Mouse (Mus musculus) limb, embryonic 12.5 days (tissue): ENCODE measurements around the gene Tead1. TPM values are rescaled to one million over a fixed set of nuclear protein-coding genes. Genes with fewer than 3 reads are reported as not detected.

Source experiments
- ATAC-seq: fragments of 200-750 bp; cut with Nextera tagmentation; 2 replicates; pipeline ENCODE4 v1.8.0; 2017; ENCODE audit warnings: low read depth, moderate TSS enrichment; ENCODE audit not compliant: insufficient number of reproducible peaks, insufficient read depth, low FRiP score, low TSS enrichment
- H3K27ac ChIP-seq: fragments of 300-500 bp; sonication (generic); 2 replicates; pipeline ENCODE4 v1.5.1; 2016; ENCODE audit warnings: mild to moderate bottlenecking, moderate library complexity
- H3K27me3 ChIP-seq: fragments of 300-500 bp; sonication (generic); 2 replicates; pipeline ENCODE4 v1.6.1; 2016; ENCODE audit warnings: mild to moderate bottlenecking, moderate library complexity
- H3K36me3 ChIP-seq: fragments of 300-500 bp; sonication (generic); 2 replicates; pipeline ENCODE4 v1.6.1; 2016; ENCODE audit warnings: mild to moderate bottlenecking, moderate library complexity
- H3K4me1 ChIP-seq: fragments of 300-500 bp; sonication (generic); replicated peaks from 2 replicates; pipeline ENCODE4 v1.6.1; 2016
- H3K4me2 ChIP-seq: fragments of 300-500 bp; sonication (generic); 2 replicates; pipeline ENCODE4 v1.6.1; 2016; ENCODE audit warnings: mild to moderate bottlenecking, moderate library complexity
- H3K4me3 ChIP-seq: fragments of 300-500 bp; sonication (generic); replicated peaks from 2 replicates; pipeline ENCODE4 v1.5.1; 2016; ENCODE audit warnings: mild to moderate bottlenecking
- H3K9ac ChIP-seq: fragments of 300-500 bp; sonication (generic); replicated peaks from 2 replicates; pipeline ENCODE4 v1.6.1; 2016; ENCODE audit warnings: mild to moderate bottlenecking, moderate library complexity
- H3K9me3 ChIP-seq: fragments of 300-500 bp; sonication (generic); 2 replicates; pipeline ENCODE4 v1.6.1; 2016; ENCODE audit warnings: mild to moderate bottlenecking, moderate library complexity
- WGBS: fragments of 180-500 bp; shearing (Covaris S2); methylation state at CpG from one replicate; pipeline ENCODE4 v1.1.7; 2016; 5-methylcytosine and 5-hydroxymethylcytosine counted together
- polyA plus RNA-seq: library from polyadenylated mRNA; unstranded; fragments of >200 nt; fragmentation: Nextera tagmentation; extraction: Ambion mirVana; gene quantifications from 2 replicates; pipeline ENCODE4 v1.2.1, GENCODE M21; 2016

Tead1 gene
- polyA plus RNA-seq: 28.7 and 43.6 TPM in 2 replicates

GRCm38 (mm10) chr7:112679171-112679512 lies at the start of gene Tead1:
Gene Tead1 (plus strand): TSS chr7:112679318.
- Histone ChIP-seq H3K4me3 (peak within 1 kb of the TSS; percentile 91), H3K27me3 (0 out of 2 replicates have a peak, but pooled peaks cover 4% of the 10 kb centered on the region), H3K4me1 (peaks cover 28% of the 10 kb centered on the region), H3K27ac (peak within 1 kb of the TSS; percentile 96), H3K4me2 (peak within 1 kb of the TSS; percentile 85), H3K9ac (peak within 1 kb of the TSS; percentile 95), H3K36me3 (no peaks in the 10 kb centered on the region), H3K9me3 (peaks cover 6% of the 10 kb centered on the region)
- peak; percentile 86 for ATAC-seq
- under 1% methylated on average over 51 of the region's 57 CpGs for WGBS

GRCm38 (mm10) chr7:112634505-112635213 lies 44.5 kb upstream of the Tead1 start:
- Histone ChIP-seq H3K9me3 (peaks cover 7% of the 10 kb centered on the region), H3K36me3 (no peaks in the 10 kb centered on the region), H3K9ac (no peak overlapping the region), H3K27me3 (no peaks in the 10 kb centered on the region), H3K4me2 (no peak overlapping the region), H3K4me1 (no peaks in the 10 kb centered on the region), H3K4me3 (no peak overlapping the region), H3K27ac (no peak overlapping the region)
- no peak for ATAC-seq
- WGBS: 84% methylated on average over 10 of the region's 10 CpGs

- ATAC-seq: no peak
- 93% methylated on average over 2 of the region's 2 CpGs for WGBS
- Histone ChIP-seq H3K4me2 (no peak overlapping the region), H3K4me3 (no peak overlapping the region), H3K9me3 (peaks cover 7% of the 10 kb centered on the region), H3K27ac (no peak overlapping the region), H3K4me1 (no peaks in the 10 kb centered on the region), H3K9ac (no peak overlapping the region), H3K27me3 (no peaks in the 10 kb centered on the region), H3K36me3 (no peaks in the 10 kb centered on the region)
Measured at GRCm38 (mm10) chr7:112635936-112636335, 43.2 kb upstream of the Tead1 start.

- Histone ChIP-seq H3K9ac (no peak overlapping the region), H3K4me1 (0 out of 2 replicates have a peak, but pooled peaks cover 4% of the 10 kb centered on the region), H3K36me3 (no peaks in the 10 kb centered on the region), H3K27ac (no peak overlapping the region), H3K9me3 (no peaks in the 10 kb centered on the region; the same call in 1 of the 2 replicates), H3K4me2 (no peak overlapping the region), H3K4me3 (no peak overlapping the region), H3K27me3 (no peaks in the 10 kb centered on the region)
- 94% methylated on average over 6 of the region's 6 CpGs for WGBS
- ATAC-seq: no peak
Measured at GRCm38 (mm10) chr7:112643866-112644543, 35.1 kb upstream of the Tead1 start.

- no peaks in the 10 kb centered on the region for H3K27me3 ChIP-seq
- 89% methylated on average over 6 of the region's 6 CpGs for WGBS
- no peak overlapping the region for H3K9ac ChIP-seq
- no peaks in the 10 kb centered on the region; the same call in 1 of the 2 replicates for H3K9me3 ChIP-seq
- H3K4me3 ChIP-seq: no peak overlapping the region
- H3K27ac ChIP-seq: no peak overlapping the region
- H3K4me1 ChIP-seq: 0 out of 2 replicates have a peak, but pooled peaks cover 4% of the 10 kb centered on the region
- no peaks in the 10 kb centered on the region for H3K36me3 ChIP-seq
- no peak for ATAC-seq
- H3K4me2 ChIP-seq: no peak overlapping the region
Measured at GRCm38 (mm10) chr7:112644701-112645100, 34.4 kb upstream of the Tead1 start.

GRCm38 (mm10) chr7:112645724-112646123 lies 33.4 kb upstream of the Tead1 start:
- Histone ChIP-seq H3K4me1 (0 out of 2 replicates have a peak, but pooled peaks cover 4% of the 10 kb centered on the region), H3K9me3 (no peaks in the 10 kb centered on the region; the same call in 1 of the 2 replicates), H3K36me3 (no peaks in the 10 kb centered on the region), H3K9ac (no peak overlapping the region), H3K27ac (no peak overlapping the region), H3K4me3 (no peak overlapping the region), H3K27me3 (no peaks in the 10 kb centered on the region), H3K4me2 (no peak overlapping the region)
- 81% methylated on average over 2 of the region's 2 CpGs for WGBS
- ATAC-seq: no peak

GRCm38 (mm10) chr7:112647417-112647816 lies 31.7 kb upstream of the Tead1 start:
- Histone ChIP-seq H3K9me3 (no peaks in the 10 kb centered on the region; the same call in 1 of the 2 replicates), H3K4me1 (no peaks in the 10 kb centered on the region), H3K9ac (no peak overlapping the region), H3K27ac (no peak overlapping the region), H3K27me3 (no peaks in the 10 kb centered on the region), H3K36me3 (no peaks in the 10 kb centered on the region), H3K4me3 (no peak overlapping the region), H3K4me2 (no peak overlapping the region)
- WGBS: 96% methylated on average over 4 of the region's 4 CpGs
- no peak for ATAC-seq

- H3K36me3 ChIP-seq: no peaks in the 10 kb centered on the region
- no peaks in the 10 kb centered on the region for H3K27me3 ChIP-seq
- H3K4me3 ChIP-seq: no peak overlapping the region
- no peak overlapping the region for H3K4me2 ChIP-seq
- no peak overlapping the region for H3K27ac ChIP-seq
- H3K9me3 ChIP-seq: no peaks in the 10 kb centered on the region
- WGBS: 36% methylated on average over 9 of the region's 9 CpGs
- H3K9ac ChIP-seq: no peak overlapping the region
- no peak; the same call in 1 of the 2 replicates for ATAC-seq
- H3K4me1 ChIP-seq: peaks cover 5% of the 10 kb centered on the region
Measured at GRCm38 (mm10) chr7:112656141-112656662, 22.9 kb upstream of the Tead1 start.

GRCm38 (mm10) chr7:112658939-112659338 lies 20.2 kb upstream of the Tead1 start:
- Histone ChIP-seq H3K9ac (no peak overlapping the region), H3K4me2 (no peak overlapping the region), H3K27ac (no peak overlapping the region), H3K36me3 (no peaks in the 10 kb centered on the region), H3K4me1 (peaks cover 24% of the 10 kb centered on the region), H3K27me3 (no peaks in the 10 kb centered on the region), H3K4me3 (no peak overlapping the region), H3K9me3 (no peaks in the 10 kb centered on the region)
- WGBS: 80% methylated on average over 3 of the region's 3 CpGs
- ATAC-seq: no peak

- 33% methylated on average over 5 of the region's 5 CpGs for WGBS
- Histone ChIP-seq H3K9ac (no peak overlapping the region), H3K36me3 (no peaks in the 10 kb centered on the region), H3K27me3 (no peaks in the 10 kb centered on the region), H3K4me2 (no peak overlapping the region), H3K4me1 (peaks cover 32% of the 10 kb centered on the region), H3K27ac (peak overlapping the region; percentile 25; the same call in 1 of the 2 replicates), H3K9me3 (peaks cover 2% of the 10 kb centered on the region; the same call in 1 of the 2 replicates), H3K4me3 (no peak overlapping the region)
- ATAC-seq: no peak
Measured at GRCm38 (mm10) chr7:112659816-112660215, 19.3 kb upstream of the Tead1 start.

GRCm38 (mm10) chr7:112660325-112660724 lies 18.8 kb upstream of the Tead1 start:
- Histone ChIP-seq H3K9me3 (peaks cover 5% of the 10 kb centered on the region; the same call in 1 of the 2 replicates), H3K4me1 (peaks cover 32% of the 10 kb centered on the region), H3K4me2 (no peak overlapping the region), H3K36me3 (no peaks in the 10 kb centered on the region), H3K9ac (no peak overlapping the region), H3K27me3 (no peaks in the 10 kb centered on the region), H3K27ac (no peak overlapping the region), H3K4me3 (no peak overlapping the region)
- no peak for ATAC-seq
- WGBS: 0% methylated on average over 1 of the region's 1 CpGs
